Mouse (Mus musculus) heart, embryonic 12.5 days (tissue): ENCODE data around the gene Setd5. TPM values are rescaled to one million over a fixed set of nuclear protein-coding genes. Genes with fewer than 3 reads are reported as not detected.
A peak's percentile ranks its signal among the peaks of the same experiment; 100 is the strongest.

Experiments used
- ATAC-seq: fragments of 200-750 bp; cut with Nextera tagmentation; 2 replicates; pipeline ENCODE4 v1.8.0; 2017; ENCODE audit warnings: moderate TSS enrichment, moderate library complexity; ENCODE audit not compliant: insufficient number of reproducible peaks, low FRiP score
- H3K27ac ChIP-seq: fragments of 300-500 bp; sonication (generic); 2 replicates; pipeline ENCODE4 v1.5.1; 2016; ENCODE audit warnings: mild to moderate bottlenecking, moderate library complexity; ENCODE audit not compliant: poor library complexity, severe bottlenecking
- H3K27me3 ChIP-seq: fragments of 300-500 bp; sonication (generic); replicated peaks from 2 replicates; pipeline ENCODE4 v1.6.1; 2016; ENCODE audit warnings: mild to moderate bottlenecking, moderate library complexity
- H3K36me3 ChIP-seq: fragments of 300-500 bp; sonication (generic); 2 replicates; pipeline ENCODE4 v1.6.1; 2016; ENCODE audit warnings: mild to moderate bottlenecking, moderate library complexity
- H3K4me1 ChIP-seq: fragments of 300-500 bp; sonication (generic); replicated peaks from 2 replicates; pipeline ENCODE4 v1.6.1; 2016; ENCODE audit warnings: mild to moderate bottlenecking
- H3K4me2 ChIP-seq: fragments of 300-500 bp; sonication (generic); 2 replicates; pipeline ENCODE4 v1.6.1; 2016; ENCODE audit warnings: mild to moderate bottlenecking, moderate library complexity
- H3K4me3 ChIP-seq: fragments of 300-500 bp; sonication (generic); 2 replicates; pipeline ENCODE4 v1.5.1; 2016; ENCODE audit warnings: mild to moderate bottlenecking
- H3K9ac ChIP-seq: fragments of 300-500 bp; sonication (generic); 2 replicates; pipeline ENCODE4 v1.6.1; 2016; ENCODE audit warnings: mild to moderate bottlenecking, moderate library complexity
- H3K9me3 ChIP-seq: fragments of 300-500 bp; sonication (generic); replicated peaks from 2 replicates; pipeline ENCODE4 v1.6.1; 2016; ENCODE audit warnings: mild to moderate bottlenecking, moderate library complexity
- WGBS: fragments of 180-500 bp; shearing (Covaris S2); methylation state at CpG from one replicate; pipeline ENCODE4 v1.1.7; 2016; 5-methylcytosine and 5-hydroxymethylcytosine counted together
- polyA plus RNA-seq: library from polyadenylated mRNA; unstranded; fragments of >200 nt; fragmentation: Nextera tagmentation; extraction: Ambion mirVana; gene quantifications from 2 replicates; pipeline ENCODE4 v1.2.1, GENCODE M21; 2016

The Setd5 gene
- polyA plus RNA-seq, 1 experiment from 2014 or later, result 61.0 TPM

DNA sequence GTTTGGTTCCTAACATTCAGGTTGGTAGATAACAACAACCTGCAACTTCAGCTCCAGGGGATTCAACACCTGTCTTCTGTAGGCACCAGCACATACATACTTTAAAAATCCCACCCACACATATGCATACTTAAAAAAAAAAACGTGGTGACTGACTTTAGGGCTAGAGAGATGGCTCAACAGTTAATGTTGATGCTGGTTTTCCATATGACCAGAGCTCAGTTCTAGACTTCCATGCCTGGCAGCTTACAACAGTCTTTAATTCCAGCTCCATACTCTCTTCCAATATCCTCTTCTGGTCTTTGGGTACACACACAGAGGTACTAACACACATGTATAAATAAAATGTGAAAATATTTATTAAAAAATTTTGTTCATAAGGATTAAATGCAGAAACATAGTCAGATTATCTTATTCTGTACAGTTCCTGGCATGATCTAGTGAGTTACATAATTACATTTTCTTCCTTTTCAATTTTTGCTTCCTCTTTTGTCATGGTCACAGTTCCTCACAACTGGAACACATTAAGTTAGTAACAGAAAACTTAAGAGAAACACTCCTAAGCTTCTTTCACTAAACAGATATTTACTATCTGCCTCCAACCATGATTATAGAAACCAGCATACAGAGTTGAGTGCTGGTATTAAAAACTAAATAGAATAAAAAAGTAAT, 16.1 kb upstream of the Setd5 start:
- H3K9ac ChIP-seq, result no peak overlapping the region
- 0 out of 2 replicates have a peak, but pooled peaks cover 5% of the 10 kb centered on the region for H3K4me1 ChIP-seq
- ATAC-seq, result no peak
- no peaks in the 10 kb centered on the region for H3K9me3 ChIP-seq
- H3K27me3 ChIP-seq, result no peaks in the 10 kb centered on the region
- no peak overlapping the region for H3K27ac ChIP-seq
- H3K4me2 ChIP-seq, result no peak overlapping the region
- WGBS, result 71% methylated on average over 1 of the region's 1 CpGs
- H3K4me3 ChIP-seq, result no peak overlapping the region
- peaks cover 80% of the 10 kb centered on the region for H3K36me3 ChIP-seq

DNA sequence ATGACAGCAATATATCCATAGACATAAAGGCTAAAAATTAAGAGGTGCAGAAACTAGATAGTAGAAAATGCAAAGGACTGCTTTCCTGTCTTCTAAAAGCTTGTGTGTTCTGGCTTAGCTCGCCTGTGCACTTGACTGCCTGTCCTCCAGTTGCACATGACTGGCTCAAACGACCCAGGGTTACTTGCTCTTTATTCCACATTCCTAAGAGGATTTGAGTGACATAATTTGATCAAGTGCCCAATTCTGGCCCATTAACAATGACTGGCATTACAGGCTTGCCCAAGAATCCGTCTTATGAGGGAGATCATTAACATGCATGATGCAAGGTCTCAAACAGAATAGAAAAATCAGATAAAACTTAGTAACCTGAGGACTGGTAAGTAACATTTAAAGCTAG, 14.9 kb upstream of the Setd5 start:
- Histone ChIP-seq H3K4me1 (0 out of 2 replicates have a peak, but pooled peaks cover 5% of the 10 kb centered on the region), H3K9me3 (no peaks in the 10 kb centered on the region), H3K4me3 (no peak overlapping the region), H3K36me3 (peaks cover 83% of the 10 kb centered on the region), H3K27me3 (no peaks in the 10 kb centered on the region), H3K27ac (no peak overlapping the region), H3K9ac (no peak overlapping the region), H3K4me2 (no peak overlapping the region)
- WGBS, result 78% methylated on average over 3 of the region's 3 CpGs
- ATAC-seq, result no peak

DNA sequence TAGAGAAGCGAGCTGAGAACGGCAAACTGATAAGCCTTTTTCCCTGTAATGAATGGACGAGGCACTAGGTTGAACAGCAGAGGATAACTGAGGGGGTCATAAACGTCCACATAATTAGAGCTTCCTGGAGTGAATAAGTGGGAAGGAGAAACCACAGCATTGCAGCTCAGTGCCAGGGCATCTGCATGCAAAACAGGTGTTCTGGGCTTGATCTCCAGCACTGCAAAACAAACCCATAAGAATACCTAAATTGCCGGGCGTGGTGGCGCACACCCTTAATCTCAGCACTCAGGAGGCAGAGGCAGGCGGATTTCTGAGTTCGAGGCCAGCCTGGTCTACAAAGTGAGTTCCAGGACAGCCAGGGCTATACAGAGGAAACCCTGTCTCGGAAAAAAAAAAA, 13.8 kb upstream of the Setd5 start:
- H3K27me3 ChIP-seq, result no peaks in the 10 kb centered on the region
- no peak for ATAC-seq
- H3K4me2 ChIP-seq, result no peak overlapping the region
- H3K27ac ChIP-seq, result no peak overlapping the region
- no peak overlapping the region for H3K4me3 ChIP-seq
- WGBS, result 82% methylated on average over 10 of the region's 10 CpGs
- no peak overlapping the region for H3K9ac ChIP-seq
- 0 out of 2 replicates have a peak, but pooled peaks cover 5% of the 10 kb centered on the region for H3K4me1 ChIP-seq
- peaks cover 87% of the 10 kb centered on the region for H3K36me3 ChIP-seq
- H3K9me3 ChIP-seq, result no peaks in the 10 kb centered on the region

DNA sequence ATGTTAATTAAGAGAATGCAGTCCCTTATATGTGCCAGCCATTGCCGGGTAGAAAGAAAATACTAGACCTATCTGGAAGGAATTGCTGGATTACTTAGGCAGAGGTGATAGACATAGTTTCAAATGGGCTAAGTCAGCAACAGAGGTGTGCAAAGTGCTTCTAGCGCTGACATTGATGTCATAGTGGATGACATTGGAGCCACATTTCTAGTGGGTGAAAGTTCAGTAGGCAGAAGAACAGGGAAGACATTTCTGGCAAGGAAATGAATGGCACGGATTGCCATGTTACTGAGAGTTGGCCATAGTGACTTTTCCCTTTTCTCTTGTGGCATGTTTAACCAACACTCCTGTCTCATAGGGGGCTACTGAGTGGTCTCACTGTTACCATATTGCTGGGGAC, 12.0 kb upstream of the Setd5 start:
- Histone ChIP-seq H3K9me3 (no peaks in the 10 kb centered on the region), H3K27ac (no peak overlapping the region), H3K9ac (no peak overlapping the region), H3K27me3 (no peaks in the 10 kb centered on the region), H3K36me3 (peaks cover 80% of the 10 kb centered on the region), H3K4me3 (no peak overlapping the region), H3K4me2 (no peak overlapping the region), H3K4me1 (0 out of 2 replicates have a peak, but pooled peaks cover 5% of the 10 kb centered on the region)
- ATAC-seq, result no peak
- WGBS, result 87% methylated on average over 3 of the region's 3 CpGs

DNA sequence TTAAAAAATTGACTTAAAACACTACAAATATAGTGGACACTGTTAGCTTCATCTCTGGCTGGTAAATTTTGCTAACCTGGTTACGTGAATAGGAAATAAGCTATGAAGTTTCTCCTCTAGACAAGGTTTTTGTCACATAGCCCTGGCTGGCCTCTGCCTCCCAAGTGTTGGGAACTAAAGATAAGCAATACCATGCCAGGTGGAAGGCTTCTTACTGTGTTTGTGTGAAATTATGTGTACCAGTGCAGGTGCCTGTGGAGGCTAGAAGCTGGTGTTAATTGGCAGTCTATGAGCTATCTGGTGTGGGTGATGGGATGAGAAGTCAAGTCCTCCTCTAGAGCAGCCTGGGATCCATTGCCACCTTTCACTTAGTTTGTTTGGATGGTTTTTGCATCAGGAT, 8.0 kb upstream of the Setd5 start:
- Histone ChIP-seq H3K36me3 (peaks cover 48% of the 10 kb centered on the region), H3K4me1 (peaks cover 5% of the 10 kb centered on the region; the same call in 1 of the 2 replicates), H3K27me3 (no peaks in the 10 kb centered on the region), H3K4me2 (no peak overlapping the region), H3K4me3 (no peak overlapping the region), H3K27ac (no peak overlapping the region), H3K9me3 (no peaks in the 10 kb centered on the region), H3K9ac (no peak overlapping the region)
- WGBS, result 88% methylated on average over 1 of the region's 1 CpGs
- no peak for ATAC-seq

DNA sequence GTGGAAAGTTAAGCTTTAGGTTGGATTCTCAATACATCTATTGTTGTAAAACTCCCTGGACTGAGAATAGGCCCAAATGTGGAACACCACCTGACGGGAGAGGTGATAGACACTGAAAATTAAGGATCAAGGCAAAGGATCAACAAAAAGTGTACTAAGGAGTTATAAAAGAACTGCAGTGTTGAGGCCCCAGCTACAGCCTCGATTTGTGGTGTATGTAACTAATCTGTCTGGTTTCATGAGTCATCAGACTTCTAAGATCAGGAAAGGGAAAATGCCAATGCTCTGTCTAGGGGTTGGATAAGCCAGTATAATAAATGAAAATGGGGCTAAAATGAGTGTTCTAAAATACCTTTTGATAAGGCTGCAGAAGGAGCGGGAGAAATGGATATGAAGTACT, 1.9 kb upstream of the Setd5 start:
- Histone ChIP-seq H3K4me1 (peaks cover 14% of the 10 kb centered on the region; the same call in 1 of the 2 replicates), H3K4me3 (peak overlapping the region; percentile 76), H3K9me3 (no peaks in the 10 kb centered on the region), H3K36me3 (peaks cover 4% of the 10 kb centered on the region; the same call in 1 of the 2 replicates), H3K27ac (peak overlapping the region; percentile 100), H3K9ac (peak overlapping the region; percentile 95), H3K4me2 (peak overlapping the region; percentile 92), H3K27me3 (no peaks in the 10 kb centered on the region)
- ATAC-seq, result no peak
- 15% methylated on average over 3 of the region's 3 CpGs for WGBS

DNA sequence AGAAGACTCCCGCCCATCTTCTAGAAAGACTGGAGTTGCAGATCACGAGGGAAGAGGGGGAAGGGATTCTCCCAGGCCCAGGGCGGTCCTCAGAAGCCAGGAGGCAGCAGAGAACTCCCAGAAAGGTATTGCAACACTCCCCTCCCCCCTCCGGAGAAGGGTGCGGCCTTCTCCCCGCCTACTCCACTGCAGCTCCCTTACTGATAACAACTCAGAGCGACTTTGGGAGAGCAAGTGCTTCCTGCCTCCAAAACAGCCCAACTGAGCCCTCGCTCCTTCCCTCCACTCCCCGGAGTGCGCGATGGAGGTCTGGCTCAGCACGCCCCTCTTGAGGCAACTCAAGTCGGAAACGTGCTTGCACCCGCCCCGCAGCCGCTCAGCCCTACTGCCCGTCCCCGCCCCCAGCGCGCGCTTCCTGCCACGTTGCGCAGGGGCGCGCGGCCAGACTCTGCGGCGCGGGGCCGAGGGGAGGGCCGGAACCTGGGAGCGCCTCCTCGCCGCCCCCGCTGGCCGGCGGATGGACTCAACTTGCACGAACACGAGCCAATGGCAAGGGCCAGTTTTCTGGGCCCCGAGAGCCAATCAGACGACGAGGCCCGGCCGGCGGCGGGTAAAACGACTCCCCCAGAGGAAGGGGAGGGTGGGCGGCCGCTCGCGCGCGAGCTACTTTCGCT, 1.0 kb upstream of the Setd5 start:
- ATAC-seq, result peak; percentile 89
- under 1% methylated on average over 54 of the region's 55 CpGs for WGBS

DNA sequence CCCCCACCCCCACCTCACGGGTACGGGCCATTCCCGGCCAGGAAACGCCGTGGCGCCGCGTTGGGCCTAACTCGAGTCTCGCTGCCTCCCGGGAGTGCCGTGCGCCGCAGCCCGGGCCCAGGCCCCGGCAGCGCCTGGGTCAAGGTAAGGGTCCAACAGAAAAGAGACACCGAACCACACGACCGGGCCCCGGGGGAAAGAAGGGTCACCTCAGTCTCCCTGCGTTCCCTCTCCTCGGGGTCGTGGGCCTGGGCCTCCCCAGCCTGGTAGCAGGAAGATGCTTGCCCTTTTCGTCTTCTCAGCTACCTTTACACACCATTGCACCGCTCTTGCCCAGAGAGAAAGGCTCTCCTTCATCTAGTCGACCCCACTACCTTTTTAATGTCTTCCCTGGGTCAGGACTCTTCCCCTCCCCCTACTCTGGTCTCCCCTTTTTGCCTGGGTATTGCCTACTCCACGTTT, 435 bp downstream of the Setd5 start:
- 0% methylated on average over 28 of the region's 28 CpGs for WGBS
- H3K9ac ChIP-seq, result peak overlapping the region; percentile 95
- peaks cover 24% of the 10 kb centered on the region for H3K4me1 ChIP-seq
- no peaks in the 10 kb centered on the region for H3K9me3 ChIP-seq
- no peaks in the 10 kb centered on the region; the same call in 1 of the 2 replicates for H3K36me3 ChIP-seq
- no peak for ATAC-seq
- H3K27me3 ChIP-seq, result no peaks in the 10 kb centered on the region
- H3K4me2 ChIP-seq, result peak overlapping the region; percentile 92
- peak overlapping the region; percentile 76 for H3K4me3 ChIP-seq
- H3K27ac ChIP-seq, result peak overlapping the region; percentile 100

More for the DNA sequence above, 1.0 kb upstream of the Setd5 start:
- peaks cover 17% of the 10 kb centered on the region for H3K4me1 ChIP-seq
- H3K9ac ChIP-seq, result peak overlapping the region; percentile 95
- H3K4me3 ChIP-seq, result peak overlapping the region; percentile 76
- H3K36me3 ChIP-seq, result peaks cover 3% of the 10 kb centered on the region; the same call in 1 of the 2 replicates
- H3K4me2 ChIP-seq, result peak overlapping the region; percentile 92
- H3K27ac ChIP-seq, result peak overlapping the region; percentile 100
- no peaks in the 10 kb centered on the region for H3K9me3 ChIP-seq
- H3K27me3 ChIP-seq, result no peaks in the 10 kb centered on the region

DNA sequence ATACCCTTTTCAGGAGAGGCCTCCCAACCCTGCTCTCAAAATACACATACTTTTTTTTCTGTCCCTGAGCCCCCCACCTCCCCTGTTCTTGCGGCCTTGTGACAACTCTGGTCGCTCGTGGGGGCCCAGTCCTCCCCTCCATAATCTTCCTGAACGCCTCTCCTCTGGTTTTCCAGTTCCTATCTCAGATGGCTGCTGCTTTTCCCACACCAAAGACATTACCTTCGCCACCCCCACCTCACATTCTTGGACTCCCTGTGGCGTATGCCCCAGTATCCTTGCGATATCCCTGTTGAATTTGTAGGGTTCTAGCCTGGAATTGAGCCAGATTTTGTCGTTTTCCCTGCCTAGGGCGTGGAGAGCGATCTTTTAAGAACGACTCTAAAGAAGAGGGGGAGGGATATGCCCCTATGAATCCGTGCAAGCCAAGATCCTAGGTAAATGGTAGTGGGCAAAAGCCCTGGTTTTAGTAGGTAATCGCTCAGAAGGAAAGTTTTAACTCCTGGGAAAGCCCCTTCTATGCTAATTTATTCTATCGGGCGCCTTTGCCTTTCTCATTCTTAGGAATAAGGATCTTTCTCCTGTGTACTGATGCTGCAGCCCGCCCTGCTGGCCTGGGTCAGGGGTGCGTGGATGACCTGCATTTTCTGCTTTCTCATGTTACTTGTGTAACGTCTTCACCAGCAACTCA, 1.0 kb downstream of the Setd5 start:
- Histone ChIP-seq H3K36me3 (no peaks in the 10 kb centered on the region; the same call in 1 of the 2 replicates), H3K9ac (peak overlapping the region; percentile 95), H3K4me2 (peak overlapping the region; percentile 92), H3K4me1 (peaks cover 25% of the 10 kb centered on the region), H3K4me3 (peak overlapping the region; percentile 76), H3K27me3 (no peaks in the 10 kb centered on the region), H3K27ac (peak overlapping the region; percentile 100), H3K9me3 (no peaks in the 10 kb centered on the region)
- no peak for ATAC-seq
- WGBS, result 0% methylated on average over 18 of the region's 18 CpGs

DNA sequence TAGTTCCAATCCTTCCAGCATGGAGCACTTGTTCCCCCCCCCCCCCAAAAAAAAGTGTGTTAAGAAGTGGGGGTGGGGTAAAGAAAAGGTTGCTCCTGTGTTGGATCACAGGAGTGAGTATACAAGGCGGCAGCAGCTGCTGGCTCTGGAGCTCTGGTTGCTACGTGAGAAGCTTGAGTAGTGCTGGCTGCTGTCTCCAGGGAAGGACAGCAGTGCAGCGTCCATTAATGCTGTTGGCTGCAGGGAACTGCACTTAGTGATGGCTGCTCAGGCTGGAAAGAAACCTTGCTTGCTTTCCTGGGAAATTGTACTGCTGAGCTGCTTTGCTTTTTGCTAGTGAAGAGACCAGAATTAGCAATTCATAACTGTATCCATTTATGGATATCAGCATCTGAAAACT, 2.3 kb downstream of the Setd5 start:
- Histone ChIP-seq H3K4me1 (peaks cover 22% of the 10 kb centered on the region), H3K9me3 (no peaks in the 10 kb centered on the region), H3K27ac (peak overlapping the region; percentile 77), H3K9ac (peak overlapping the region; percentile 74), H3K27me3 (no peaks in the 10 kb centered on the region), H3K4me2 (peak overlapping the region; percentile 75), H3K36me3 (no peaks in the 10 kb centered on the region), H3K4me3 (peak overlapping the region; percentile 76)
- under 1% methylated on average over 3 of the region's 3 CpGs for WGBS
- no peak for ATAC-seq

DNA sequence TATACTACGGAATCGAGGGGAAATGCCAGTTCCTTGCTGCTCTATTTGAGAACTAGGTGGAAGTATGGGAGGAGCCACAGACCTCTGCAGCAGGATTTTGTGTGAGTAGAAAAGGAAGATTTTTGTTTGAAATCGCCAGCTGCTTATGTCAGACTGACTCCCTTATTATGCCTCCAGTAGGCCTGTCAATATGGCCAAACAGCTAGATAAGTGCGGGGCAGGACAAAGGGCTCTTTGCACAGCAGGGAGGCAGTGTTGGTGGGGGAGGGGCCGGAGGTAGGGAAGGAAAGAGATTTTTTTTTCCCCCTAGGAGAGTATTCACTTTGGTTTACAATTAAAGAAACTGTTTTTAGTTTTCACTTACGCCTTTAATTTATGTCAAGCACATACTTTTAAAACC, 5.1 kb downstream of the Setd5 start:
- Histone ChIP-seq H3K9ac (0 out of 2 replicates have a peak overlapping the region, but pooled peaks have one; percentile 47), H3K27ac (peak overlapping the region; percentile 44)

More for the DNA sequence above, 5.1 kb downstream of the Setd5 start:
- Histone ChIP-seq H3K9me3 (no peaks in the 10 kb centered on the region), H3K36me3 (no peaks in the 10 kb centered on the region), H3K4me1 (peaks cover 19% of the 10 kb centered on the region), H3K4me3 (0 out of 2 replicates have a peak overlapping the region, but pooled peaks have one; percentile 22), H3K27me3 (no peaks in the 10 kb centered on the region), H3K4me2 (peak overlapping the region; percentile 61)
- WGBS, result 10% methylated on average over 6 of the region's 6 CpGs
- no peak for ATAC-seq
